Mouse (Mus musculus) midbrain, embryonic 11.5 days (tissue): ENCODE measurements around the gene Aurkaip1. TPM values are rescaled to one million over a fixed set of nuclear protein-coding genes. Genes with fewer than 3 reads are reported as not detected.
"Not testable (repeated sequence)": the region's sequence is repeated elsewhere in the genome, so short reads cannot be mapped to it uniquely, and the experiment has no call there.

Experiments
- ATAC-seq: fragments of 200-750 bp; cut with Nextera tagmentation; 2 replicates; pipeline ENCODE4 v1.8.0; 2017; ENCODE audit warnings: moderate TSS enrichment, moderate library complexity; ENCODE audit not compliant: low FRiP score
- DNase-seq: peaks from one replicate; pipeline ENCODE4 v3.0.0; 2015; ENCODE audit warnings: low spot score; ENCODE audit errors: missing footprints
- H3K27ac ChIP-seq: fragments of 300-500 bp; sonication (generic); 2 replicates; pipeline ENCODE4 v1.5.1; 2014; ENCODE audit warnings: low read depth, low read length
- H3K27me3 ChIP-seq: fragments of 300-500 bp; sonication (generic); 2 replicates; pipeline ENCODE4 v1.6.1; 2014; ENCODE audit warnings: mild to moderate bottlenecking, low read length, moderate library complexity, mixed read lengths; ENCODE audit not compliant: control insufficient read depth, insufficient read depth
- H3K36me3 ChIP-seq: fragments of 300-500 bp; sonication (generic); 2 replicates; pipeline ENCODE4 v1.6.1; 2014; ENCODE audit warnings: mild to moderate bottlenecking, low read length, moderate library complexity, mixed read lengths; ENCODE audit not compliant: control insufficient read depth, insufficient read depth
- H3K4me1 ChIP-seq: fragments of 300-500 bp; sonication (generic); 2 replicates; pipeline ENCODE4 v1.6.1; 2014; ENCODE audit warnings: low read length; ENCODE audit not compliant: control insufficient read depth, insufficient read depth
- H3K4me2 ChIP-seq: fragments of 300-500 bp; sonication (generic); 2 replicates; pipeline ENCODE4 v1.6.1; 2014; ENCODE audit warnings: mild to moderate bottlenecking, moderate library complexity
- H3K4me3 ChIP-seq: fragments of 300-500 bp; sonication (generic); 2 replicates; pipeline ENCODE4 v1.5.1; 2014; ENCODE audit warnings: low read depth, low read length
- H3K9ac ChIP-seq: fragments of 300-500 bp; sonication (generic); 2 replicates; pipeline ENCODE4 v1.6.1; 2014; ENCODE audit warnings: low read length
- H3K9me3 ChIP-seq: fragments of 300-500 bp; sonication (generic); 2 replicates; pipeline ENCODE4 v1.6.1; 2016; ENCODE audit warnings: low read length; ENCODE audit not compliant: control insufficient read depth
- WGBS: fragments of 180-500 bp; shearing (Covaris S2); extraction: QIAGEN DNeasy Blood & Tissue Kit; methylation state at CpG from one replicate; pipeline ENCODE4 v1.1.7; 2014; 5-methylcytosine and 5-hydroxymethylcytosine counted together
- polyA plus RNA-seq: library from polyadenylated mRNA; unstranded; fragments of >200 nt; fragmentation: Nextera tagmentation; extraction: Ambion mirVana; gene quantifications from 2 replicates; pipeline ENCODE4 v1.2.1, GENCODE M21; 2014

The Aurkaip1 gene
- 113 and 128 TPM in 2 replicates for polyA plus RNA-seq

DNA sequence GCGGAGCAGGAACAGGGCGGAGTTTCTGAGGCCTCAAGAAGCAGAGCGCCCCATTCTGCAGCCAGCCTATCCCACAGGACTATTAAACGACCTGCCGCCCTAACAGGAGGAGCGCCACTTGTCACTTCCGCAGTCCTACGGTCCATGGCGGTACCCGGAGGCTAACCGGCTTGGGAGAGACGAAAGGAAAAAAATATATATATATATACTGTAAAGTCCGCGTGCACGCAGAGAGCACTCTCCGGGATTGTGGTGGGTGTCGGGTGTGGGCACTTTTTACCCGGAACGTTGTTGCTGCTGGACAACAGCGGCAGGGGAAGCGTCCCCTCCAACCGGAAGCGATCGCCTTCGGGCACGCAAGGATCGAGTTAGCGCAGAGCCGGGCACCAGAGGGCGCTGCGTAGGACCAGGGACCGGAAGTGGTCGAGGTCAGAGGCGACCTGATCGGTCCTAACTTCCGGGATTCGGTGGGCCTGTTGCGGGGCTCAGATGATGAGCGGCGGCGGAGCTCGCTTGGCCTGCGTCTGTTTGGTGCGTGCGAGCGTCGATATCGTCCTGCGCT lies at the start of gene Aurkaip1:
Aurkaip1 (plus strand) TSS at position 68 of the 562 bp plus-strand sequence.
- WGBS: under 1% methylated on average over 49 of the region's 49 CpGs
- DNase-seq (peak; percentile 100), ATAC-seq (peak; percentile 95)
- Histone ChIP-seq H3K9ac (peak within 1 kb of the TSS; percentile 90), H3K4me3 (peak within 1 kb of the TSS; percentile 87), H3K36me3 (peaks cover 7% of the 10 kb centered on the region; the same call in 1 of the 2 replicates), H3K4me2 (peak within 1 kb of the TSS; percentile 96), H3K4me1 (peaks cover 8% of the 10 kb centered on the region), H3K27me3 (no peaks in the 10 kb centered on the region), H3K27ac (peak within 1 kb of the TSS; percentile 80), H3K9me3 (no peaks in the 10 kb centered on the region)

- DNase-seq: peak; percentile 85
- H3K9ac ChIP-seq: peak overlapping the region; percentile 90
- H3K27ac ChIP-seq: peak overlapping the region; percentile 71; the same call in 1 of the 2 replicates
- peak overlapping the region; percentile 78 for H3K4me2 ChIP-seq
- peaks cover 3% of the 10 kb centered on the region; the same call in 1 of the 2 replicates for H3K4me1 ChIP-seq
- H3K36me3 ChIP-seq: no peaks in the 10 kb centered on the region
- H3K27me3 ChIP-seq: no peaks in the 10 kb centered on the region
- ATAC-seq: no peak
- 43% methylated on average over 16 of the region's 16 CpGs for WGBS
- peak overlapping the region; percentile 58 for H3K4me3 ChIP-seq
- H3K9me3 ChIP-seq: no peaks in the 10 kb centered on the region
Measured at GRCm38 (mm10) chr4:155783486-155784080, 47.5 kb upstream of the Aurkaip1 start.

DNA sequence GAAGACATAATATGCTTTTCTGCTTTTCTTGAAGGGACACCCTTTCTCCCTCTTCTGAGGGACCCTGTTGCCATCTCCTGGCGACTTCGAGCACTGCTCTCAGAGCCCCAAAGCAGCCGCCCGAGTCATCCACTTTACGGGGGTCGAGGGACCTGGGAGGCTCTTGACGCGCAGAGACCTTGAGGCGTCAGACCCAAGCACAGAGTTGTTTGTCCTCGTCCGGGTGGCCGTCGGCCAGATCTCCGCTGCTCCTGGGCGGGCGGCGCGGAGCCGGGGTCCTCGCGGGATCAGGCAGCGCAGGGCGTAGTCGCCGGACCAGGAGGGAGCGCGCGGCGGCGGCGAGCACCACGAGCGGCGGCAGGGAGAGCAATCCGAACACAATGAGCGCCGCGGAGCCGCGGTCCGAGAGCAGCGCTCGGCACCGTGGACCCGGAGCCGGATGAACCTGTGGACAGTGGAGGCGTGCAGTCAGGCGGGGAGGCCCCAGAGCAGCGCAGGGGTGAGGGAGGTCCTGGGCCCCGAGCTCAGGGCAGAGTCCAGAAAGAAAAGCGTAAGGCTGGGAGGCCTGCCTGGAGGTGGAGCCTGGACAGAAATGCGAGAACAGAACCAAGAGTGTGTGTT lies 46.9 kb upstream of the Aurkaip1 start:
- Histone ChIP-seq H3K27me3 (no peaks in the 10 kb centered on the region), H3K36me3 (no peaks in the 10 kb centered on the region), H3K9me3 (no peaks in the 10 kb centered on the region), H3K4me3 (peak overlapping the region; percentile 58), H3K4me2 (peak overlapping the region; percentile 78), H3K9ac (peak overlapping the region; percentile 90), H3K27ac (peak overlapping the region; percentile 71), H3K4me1 (peaks cover 3% of the 10 kb centered on the region; the same call in 1 of the 2 replicates)
- peak; percentile 98 for DNase-seq
- under 1% methylated on average over 52 of the region's 52 CpGs for WGBS
- peak; percentile 91 for ATAC-seq

DNA sequence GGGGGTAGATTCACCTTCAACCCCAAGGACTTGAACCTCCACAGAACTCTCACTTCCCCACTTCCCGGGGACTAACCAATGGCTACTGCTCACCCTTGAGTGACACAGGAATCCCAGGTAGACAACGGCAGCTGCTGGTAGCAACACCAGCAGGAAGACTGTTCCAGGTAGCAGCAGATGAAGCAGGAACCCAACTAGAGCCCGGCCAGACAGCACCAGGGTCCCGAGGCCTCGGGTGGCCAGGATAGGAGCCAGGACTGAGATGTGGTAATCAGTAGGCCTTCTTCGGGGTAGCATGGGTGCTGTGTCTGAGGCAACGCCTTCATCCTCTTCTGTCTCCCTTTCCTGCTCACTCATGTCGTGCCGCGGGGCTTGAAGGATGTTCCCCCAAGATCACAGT lies 45.8 kb upstream of the Aurkaip1 start:
- H3K9me3 ChIP-seq: no peaks in the 10 kb centered on the region
- no peaks in the 10 kb centered on the region for H3K27me3 ChIP-seq
- H3K4me3 ChIP-seq: no peak overlapping the region
- peaks cover 3% of the 10 kb centered on the region; the same call in 1 of the 2 replicates for H3K4me1 ChIP-seq
- ATAC-seq (no peak), DNase-seq (no peak)
- WGBS: 82% methylated on average over 10 of the region's 10 CpGs
- no peak overlapping the region for H3K27ac ChIP-seq
- H3K36me3 ChIP-seq: no peaks in the 10 kb centered on the region
- H3K9ac ChIP-seq: no peak overlapping the region
- no peak overlapping the region for H3K4me2 ChIP-seq

DNA sequence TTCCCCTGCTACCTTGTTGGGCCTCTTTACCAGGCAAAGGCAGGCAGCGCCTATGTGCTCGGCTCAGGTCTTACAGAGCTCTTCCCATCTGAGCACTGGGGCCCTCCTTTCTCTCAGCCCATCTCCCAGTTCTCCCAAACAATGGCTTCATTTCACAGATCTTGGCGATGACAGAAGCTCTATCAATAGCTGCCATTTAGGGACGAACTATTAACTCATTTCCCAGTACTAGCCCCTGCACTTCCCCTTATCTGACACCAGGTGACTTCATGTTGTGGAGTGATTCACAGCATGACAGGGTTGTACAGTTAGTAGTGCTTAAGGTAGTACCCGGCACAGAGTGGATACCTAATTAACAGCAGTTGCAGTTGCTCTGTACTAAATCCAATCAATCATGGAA lies 45.3 kb upstream of the Aurkaip1 start, which contains the start of gene Tmem88b:
Tmem88b (minus strand) TSS at position 56 of the 400 bp plus-strand sequence.
- Histone ChIP-seq H3K4me2 (peak within 1 kb of the TSS; percentile 78), H3K9me3 (no peaks in the 10 kb centered on the region), H3K27me3 (no peaks in the 10 kb centered on the region), H3K4me3 (peak within 1 kb of the TSS; percentile 58; the same call in 1 of the 2 replicates), H3K4me1 (peaks cover 3% of the 10 kb centered on the region; the same call in 1 of the 2 replicates), H3K9ac (peak within 1 kb of the TSS; percentile 90), H3K27ac (no peak within 1 kb of the TSS), H3K36me3 (no peaks in the 10 kb centered on the region)
- DNase-seq (no peak), ATAC-seq (no peak)
- 75% methylated on average over 5 of the region's 5 CpGs for WGBS

GRCm38 (mm10) chr4:155788300-155788699 lies 42.8 kb upstream of the Aurkaip1 start:
- H3K4me2 ChIP-seq: no peak overlapping the region
- peaks cover 3% of the 10 kb centered on the region; the same call in 1 of the 2 replicates for H3K4me1 ChIP-seq
- no peaks in the 10 kb centered on the region for H3K27me3 ChIP-seq
- H3K36me3 ChIP-seq: no peaks in the 10 kb centered on the region
- H3K9me3 ChIP-seq: no peaks in the 10 kb centered on the region
- no peak overlapping the region for H3K9ac ChIP-seq
- no peak overlapping the region for H3K4me3 ChIP-seq
- H3K27ac ChIP-seq: no peak overlapping the region
- WGBS: 72% methylated on average over 3 of the region's 3 CpGs
- DNase-seq (no peak), ATAC-seq (no peak)

- not testable (repeated sequence) for H3K36me3 ChIP-seq, H3K27me3 ChIP-seq, H3K4me2 ChIP-seq, DNase-seq, H3K27ac ChIP-seq, ATAC-seq, H3K4me1 ChIP-seq, H3K9me3 ChIP-seq, H3K9ac ChIP-seq, H3K4me3 ChIP-seq
- 79% methylated on average over 4 of the region's 4 CpGs for WGBS
Measured at GRCm38 (mm10) chr4:155788833-155789232, 42.2 kb upstream of the Aurkaip1 start.

DNA sequence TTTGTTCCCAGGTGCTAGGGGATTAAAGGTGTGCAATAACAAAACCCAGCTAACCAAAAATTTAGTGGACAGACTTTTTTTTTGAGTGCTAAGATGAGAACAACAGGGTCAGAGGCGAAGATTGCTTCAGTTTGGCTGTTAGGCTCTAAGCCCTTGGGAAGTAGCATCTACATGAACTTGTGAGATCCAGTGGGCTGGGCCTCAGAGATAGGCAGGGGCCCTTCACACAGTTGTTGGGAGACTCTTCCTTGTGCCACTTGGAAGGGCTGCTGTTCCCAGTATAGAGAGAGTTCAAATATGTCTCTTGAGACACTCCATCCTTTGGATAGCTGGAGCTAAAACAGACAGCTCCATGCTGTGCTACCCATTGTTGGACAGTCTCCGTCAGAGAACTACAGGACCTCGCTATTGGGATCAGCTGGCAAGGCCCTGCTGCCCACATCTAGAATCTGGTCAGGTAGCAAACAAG lies 41.0 kb upstream of the Aurkaip1 start, which contains the start of gene Ankrd65:
Ankrd65 (plus strand) TSS at position 419 of the 469 bp plus-strand sequence.
- Histone ChIP-seq H3K27ac (no peak within 1 kb of the TSS), H3K27me3 (no peaks in the 10 kb centered on the region), H3K36me3 (no peaks in the 10 kb centered on the region), H3K4me1 (no peaks in the 10 kb centered on the region), H3K4me3 (no peak within 1 kb of the TSS), H3K9ac (no peak within 1 kb of the TSS), H3K4me2 (no peak within 1 kb of the TSS), H3K9me3 (no peaks in the 10 kb centered on the region)
- no peak for DNase-seq
- no peak for ATAC-seq
- 81% methylated on average over 3 of the region's 3 CpGs for WGBS
